Mouse (Mus musculus): ENCODE data around the gene Ntrk3.

Gene Ntrk3

DNA sequence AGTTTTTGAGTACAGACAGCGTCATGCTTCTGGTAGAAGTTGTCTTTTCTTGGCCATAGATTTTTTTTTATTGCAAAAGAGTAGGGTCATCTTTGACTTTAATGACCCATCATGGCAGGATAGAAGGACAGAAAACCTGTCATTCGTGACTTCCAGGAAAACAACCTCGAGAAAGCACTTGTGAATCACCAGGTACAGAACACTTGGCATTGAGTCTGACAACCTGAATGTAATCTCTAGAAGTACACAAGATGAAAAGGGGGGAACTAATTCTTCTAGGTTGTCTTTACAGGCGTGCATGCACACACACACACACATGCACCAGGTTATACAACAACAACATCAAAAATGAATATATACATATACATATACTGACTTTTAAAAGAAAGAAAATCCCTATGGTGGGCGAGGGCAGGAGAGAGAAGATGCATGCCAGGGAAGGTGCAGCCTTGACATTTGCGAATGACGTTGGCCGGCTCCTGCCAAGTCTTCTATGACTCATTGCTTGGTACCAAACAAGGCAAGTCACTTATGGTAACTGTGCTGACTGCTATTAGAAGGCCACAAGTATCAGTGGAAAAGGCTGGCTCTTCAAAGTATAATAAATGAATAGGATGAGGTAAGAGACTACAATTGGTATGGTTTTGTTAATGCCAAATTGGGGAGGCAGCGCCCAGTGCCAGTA is 217.4 kb downstream of the Ntrk3 start:
- no peak for DNase-seq (ENCODE audit: low read depth, low spot score)

DNA sequence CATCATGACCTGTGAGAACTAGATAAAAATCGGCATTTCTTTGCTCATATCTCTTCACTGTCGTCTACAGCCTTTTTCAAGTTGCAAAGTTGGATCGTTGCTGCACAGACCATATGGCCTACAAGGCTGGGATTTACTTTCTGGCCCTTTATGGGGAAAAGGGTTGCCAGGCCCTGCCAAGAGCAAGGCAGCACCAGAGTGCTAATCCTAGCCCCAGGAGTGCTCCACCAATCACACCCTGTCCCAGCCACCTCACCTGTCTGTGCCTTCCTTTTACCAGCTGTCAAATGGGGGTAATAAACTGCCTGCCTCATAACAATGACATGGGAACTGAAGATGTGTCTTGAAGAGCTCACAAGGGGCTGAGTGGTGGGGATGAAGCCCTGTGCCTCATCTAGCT is 218.1 kb downstream of the Ntrk3 start:
- DNase-seq (ENCODE audit: low read depth, low spot score) = no peak

DNA sequence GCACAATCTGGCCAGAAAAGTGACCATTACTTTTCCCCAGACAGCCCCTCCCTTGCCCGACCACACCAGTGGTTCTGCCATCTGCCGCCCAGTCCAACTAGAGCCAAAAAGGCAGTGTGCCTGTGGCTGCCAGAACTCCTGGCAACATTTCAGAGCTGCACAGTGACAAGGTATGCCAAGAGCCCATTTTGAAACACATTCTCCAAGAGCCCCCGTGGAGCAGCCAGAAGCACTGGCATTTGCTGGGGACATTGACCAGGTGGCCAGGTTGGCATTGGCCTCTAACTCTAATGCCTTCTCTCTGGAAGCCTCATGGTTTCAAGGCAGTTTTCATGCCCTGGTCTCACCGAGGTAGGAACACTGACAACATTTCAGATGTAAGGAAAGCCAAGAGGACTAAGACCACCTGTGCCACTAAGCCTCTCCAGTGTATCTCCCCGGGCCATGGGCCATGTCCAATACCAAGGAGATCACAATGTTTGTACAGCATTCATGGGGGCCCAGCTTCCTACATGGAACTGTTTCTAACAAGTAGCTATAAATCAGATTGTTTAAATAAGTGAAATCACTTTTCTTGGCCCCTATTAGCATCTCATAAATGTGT is 218.9 kb downstream of the Ntrk3 start:
- no peak for DNase-seq (ENCODE audit: low read depth, low spot score)

DNA sequence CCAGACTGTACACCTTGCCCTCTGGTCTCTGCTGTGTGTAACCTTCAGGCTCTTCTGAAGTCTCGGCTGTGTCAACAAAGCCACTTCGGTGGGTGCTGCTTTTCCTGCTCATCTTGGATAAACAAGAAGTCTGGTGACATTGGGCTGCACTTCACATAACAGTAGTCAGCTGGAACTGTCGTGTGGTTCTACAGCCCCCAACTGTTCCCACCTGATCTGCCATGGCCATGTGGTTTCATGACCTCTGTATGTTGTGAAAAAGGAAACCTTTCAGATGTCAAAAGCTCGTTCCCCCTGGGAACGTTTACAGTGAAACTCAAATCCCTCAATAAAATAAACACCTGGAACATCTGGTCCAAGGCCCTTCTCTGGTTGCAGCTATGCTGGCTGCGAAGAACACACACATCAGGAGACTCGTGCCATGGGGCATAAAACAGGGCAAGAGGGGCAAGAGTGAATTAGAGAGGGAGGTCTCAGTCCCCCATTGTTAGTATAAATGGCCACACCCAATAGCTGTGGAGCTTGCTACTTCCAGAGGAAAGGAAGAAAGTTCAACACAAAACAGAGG is 222.7 kb downstream of the Ntrk3 start:
- DNase-seq (ENCODE audit: low read depth, low spot score) = peak; percentile 62

DNA sequence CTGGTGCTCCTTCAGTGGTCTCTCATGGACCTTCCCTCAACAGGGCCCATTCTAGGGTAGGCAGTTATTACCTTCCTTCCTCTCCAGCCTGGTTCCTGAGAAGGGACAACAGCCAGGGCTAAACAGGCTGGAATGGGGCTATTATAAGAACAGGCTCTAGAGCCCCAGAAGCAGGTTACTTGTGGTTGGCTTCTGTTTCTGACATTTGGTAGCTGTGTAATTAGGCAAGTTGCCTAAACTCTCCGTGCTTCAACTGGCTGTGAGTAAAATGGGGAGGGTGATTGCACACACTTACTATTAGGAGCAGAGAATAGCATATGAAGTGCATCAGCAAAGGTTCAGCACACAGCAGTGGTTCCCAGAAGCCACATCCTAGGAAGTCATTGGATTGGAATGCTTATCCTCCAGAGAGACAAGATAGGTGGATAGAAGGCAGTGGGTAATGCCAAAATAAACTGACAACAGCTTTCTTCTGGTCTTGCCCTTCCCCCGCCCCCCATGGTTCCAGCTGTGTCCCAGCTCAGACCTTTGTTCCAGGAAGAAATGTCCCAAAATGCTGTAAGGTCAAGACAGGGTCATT is 230.7 kb downstream of the Ntrk3 start:
- no peak for DNase-seq (ENCODE audit: low read depth, low spot score)

DNA sequence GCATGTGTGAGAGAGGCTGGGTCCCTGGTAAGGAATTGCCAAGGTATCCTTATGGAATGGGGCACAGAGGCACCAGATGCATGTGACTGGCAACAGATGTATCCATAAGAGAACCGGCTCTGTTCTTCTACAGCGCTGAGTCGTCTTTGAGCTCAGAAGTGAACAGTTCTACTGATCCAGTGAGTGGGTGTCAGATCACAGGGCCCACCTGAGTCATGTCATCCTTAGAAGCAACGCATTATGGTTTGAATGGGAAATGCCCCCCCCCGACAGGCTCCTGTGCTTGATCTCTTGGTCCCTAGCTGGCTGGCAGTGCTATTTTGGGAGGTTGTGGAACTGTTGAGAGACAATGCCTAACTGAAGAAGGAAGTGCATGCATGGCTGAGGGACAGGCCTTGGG is 236.9 kb downstream of the Ntrk3 start:
- DNase-seq (ENCODE audit: low read depth, low spot score) = no peak

DNA sequence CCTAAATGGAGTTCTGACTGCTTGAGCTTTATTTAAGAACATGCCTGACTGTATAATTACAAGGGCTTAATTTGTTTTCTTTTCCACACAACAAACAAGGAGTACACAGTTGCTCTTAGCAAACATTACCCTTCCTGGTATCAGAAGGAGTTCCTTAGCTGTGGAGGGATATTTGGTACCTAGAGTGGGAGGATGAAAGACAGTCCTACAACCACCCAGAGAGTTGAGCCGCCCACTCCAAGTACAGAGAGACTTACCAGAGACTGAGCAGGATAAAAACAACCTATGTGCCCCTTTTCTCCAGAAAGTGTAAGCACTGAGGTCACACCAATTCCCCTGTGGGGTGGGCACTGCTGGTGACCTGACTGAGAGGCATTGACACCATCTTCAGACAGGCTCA is 237.8 kb downstream of the Ntrk3 start:
- DNase-seq (ENCODE audit: low read depth, low spot score) = no peak

DNA sequence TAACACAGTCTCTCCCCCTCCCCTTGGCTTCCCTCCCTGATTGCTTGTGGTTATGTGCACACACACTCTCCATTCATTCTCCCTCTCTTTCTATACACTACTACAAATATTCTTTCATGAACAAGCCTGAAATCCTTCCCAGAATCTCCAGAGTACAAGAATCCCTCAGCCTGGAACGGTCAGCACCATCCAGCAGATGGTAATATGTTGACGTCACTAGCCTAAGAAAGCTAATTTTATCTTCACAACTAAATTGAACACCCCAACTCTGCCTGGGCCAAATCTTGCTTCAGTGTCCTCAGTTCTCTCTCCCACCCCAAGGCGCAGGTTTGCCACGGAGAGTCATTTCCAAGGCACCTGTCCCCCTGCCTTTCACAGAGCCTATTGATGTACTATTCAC is 239.5 kb downstream of the Ntrk3 start:
- no peak for DNase-seq (ENCODE audit: low read depth, low spot score)

DNA sequence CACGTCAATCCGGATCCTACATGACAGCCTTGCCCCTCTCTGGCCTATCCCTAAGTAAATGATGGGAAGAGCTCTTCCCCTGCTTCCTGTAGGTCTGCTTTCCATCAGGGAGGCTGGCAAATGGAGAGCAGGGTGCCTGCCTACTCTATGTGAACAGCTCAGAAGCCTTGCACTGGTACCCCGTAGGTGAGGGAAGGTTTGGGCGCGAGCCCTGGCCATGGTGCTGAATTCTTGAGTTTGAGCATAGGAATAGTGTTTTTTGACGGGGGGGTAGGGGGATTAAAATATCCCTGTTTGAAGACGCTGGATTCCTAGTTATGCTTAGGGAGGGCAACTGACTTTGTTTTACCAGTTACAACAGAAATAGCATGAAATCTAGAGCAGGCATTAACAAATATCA is 240.0 kb downstream of the Ntrk3 start:
- peak; percentile 54 for DNase-seq (ENCODE audit: low read depth, low spot score)

DNA sequence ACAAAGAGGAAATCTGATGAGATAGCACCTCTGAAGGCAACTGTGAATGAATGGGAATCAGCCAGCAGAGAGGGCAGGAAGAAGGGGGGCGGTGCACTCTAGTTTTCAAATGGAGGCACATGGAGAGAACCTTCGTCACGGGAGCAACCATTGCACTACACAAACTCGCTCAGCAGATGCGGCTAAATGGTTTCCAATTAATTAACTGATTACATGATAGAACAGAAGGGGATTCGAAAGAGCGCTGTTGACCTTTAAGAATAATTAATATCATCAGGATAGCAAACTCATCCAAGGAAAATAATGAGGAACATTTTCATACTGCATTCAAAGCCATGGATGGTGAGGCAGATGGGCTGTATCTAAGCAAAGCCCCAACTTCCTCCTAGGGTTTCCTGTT is 244.2 kb downstream of the Ntrk3 start:
- no peak for DNase-seq (ENCODE audit: low read depth, low spot score)

DNA sequence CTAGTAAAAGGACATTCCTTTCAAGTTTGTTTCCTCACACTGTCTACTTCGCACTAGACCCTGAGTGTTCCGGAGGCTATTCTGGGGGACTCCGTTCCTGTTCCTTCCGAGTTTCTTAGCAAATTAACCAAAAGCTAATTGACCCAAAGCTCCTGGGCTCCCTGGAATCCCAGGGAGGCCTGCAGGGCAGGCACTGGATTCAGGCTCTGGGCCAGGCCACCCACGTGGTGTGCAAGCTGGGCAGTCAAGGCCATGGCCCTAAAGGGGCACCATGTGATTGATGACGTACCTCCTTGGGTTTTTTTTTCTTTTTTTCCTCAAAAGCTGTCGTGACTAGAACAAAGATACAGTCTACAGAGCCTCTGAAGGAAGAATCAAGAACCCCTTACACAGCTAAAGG is 246.6 kb downstream of the Ntrk3 start:
- DNase-seq (ENCODE audit: low read depth, low spot score) = peak; percentile 4

DNA sequence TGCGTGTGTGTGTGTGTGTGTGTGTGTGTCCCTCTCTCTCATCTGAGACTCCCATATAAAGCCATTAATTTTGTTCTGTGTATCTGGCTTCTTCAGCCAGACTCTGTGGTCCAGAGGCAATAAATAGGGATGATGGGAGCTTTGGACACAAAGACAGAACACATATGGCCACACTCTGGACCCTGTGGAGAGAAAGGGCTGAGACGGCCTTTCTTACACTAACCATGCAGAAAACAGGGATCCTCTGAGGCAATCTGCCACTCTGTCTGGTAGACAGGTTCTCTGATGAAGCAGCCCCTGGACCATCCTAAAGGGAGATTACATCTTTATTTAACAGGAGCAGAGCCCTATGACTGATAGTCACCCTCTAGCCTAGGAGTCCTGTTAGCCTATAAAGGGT is 253.5 kb downstream of the Ntrk3 start:
- DNase-seq (ENCODE audit: low read depth, low spot score) = no peak

DNA sequence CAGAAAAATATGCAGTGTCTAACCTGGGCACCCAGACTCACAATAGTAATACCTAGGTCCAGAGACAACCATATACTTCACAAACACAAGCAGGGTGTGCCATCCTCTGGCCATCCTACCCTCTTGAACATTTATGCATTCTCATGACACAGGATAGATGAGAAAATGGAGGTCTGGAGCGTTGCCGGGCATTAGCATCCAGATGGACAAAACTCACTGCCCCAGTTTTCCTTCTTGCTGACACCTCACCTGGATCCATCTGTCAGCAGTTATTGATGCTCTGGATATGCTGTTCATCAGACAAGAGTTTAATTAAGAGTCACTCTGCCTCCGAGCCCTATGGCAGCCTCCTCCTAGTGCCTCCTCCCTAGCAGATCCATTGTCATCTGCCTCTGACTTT is 254.1 kb downstream of the Ntrk3 start:
- DNase-seq (ENCODE audit: low read depth, low spot score) = no peak

DNA sequence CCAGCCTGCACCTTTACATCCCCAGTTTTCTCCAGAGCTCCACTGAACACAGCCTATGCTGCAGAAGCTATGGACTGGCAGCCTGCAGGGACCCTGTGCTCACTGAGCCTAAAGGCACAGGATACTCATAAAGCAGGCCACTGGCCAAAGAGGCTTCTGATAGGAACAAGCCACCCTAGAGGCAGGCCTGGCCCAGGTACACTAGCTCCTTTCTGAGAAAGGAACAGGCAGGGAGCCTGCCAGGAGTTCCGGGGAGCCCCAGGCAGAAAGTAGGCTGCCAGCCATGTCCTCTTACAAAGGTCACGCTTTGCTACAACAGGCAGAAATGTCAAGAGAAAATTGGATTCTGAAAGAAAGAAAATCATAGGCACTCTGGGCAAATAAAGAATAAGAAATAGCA is 254.8 kb downstream of the Ntrk3 start:
- no peak for DNase-seq (ENCODE audit: low read depth, low spot score)

DNA sequence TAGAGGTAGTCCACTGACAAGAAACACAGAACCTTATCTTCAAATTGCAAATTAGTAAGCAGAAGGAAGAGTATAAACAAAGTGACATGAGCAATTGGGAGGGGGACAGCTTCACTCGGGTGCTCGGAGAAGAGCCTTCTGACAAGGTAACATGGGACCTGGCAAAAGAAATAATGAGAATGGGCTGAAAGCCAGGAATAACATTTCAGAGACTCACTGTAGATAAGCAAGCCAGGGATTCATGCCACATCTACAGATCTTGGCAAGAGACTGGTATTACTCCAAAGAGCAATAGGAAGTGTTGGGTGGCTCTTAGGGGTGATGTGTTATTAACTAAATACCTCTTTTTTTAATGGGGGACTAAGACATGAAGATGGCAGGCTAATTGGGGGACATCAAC is 258.9 kb downstream of the Ntrk3 start:
- no peak for DNase-seq (ENCODE audit: low read depth, low spot score)

DNA sequence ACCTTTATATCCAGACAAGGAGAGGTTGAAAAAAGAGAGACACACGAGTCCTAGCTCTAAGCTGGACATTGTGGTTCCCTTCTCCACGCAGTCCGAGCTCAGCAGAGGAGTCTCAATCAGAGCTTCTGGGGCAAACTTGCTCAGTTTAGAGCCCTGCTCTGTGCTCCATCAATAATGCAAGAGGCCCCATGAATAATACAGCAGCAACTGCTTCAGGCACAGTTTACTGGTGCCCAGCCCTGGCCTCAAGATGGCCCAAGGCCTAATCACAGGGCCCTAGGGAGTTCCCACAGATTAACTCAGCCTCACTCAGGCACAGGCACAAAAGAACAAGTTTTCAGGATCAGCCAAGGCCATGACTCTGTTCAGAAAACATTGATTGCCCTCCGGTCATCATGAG is 266.1 kb downstream of the Ntrk3 start:
- DNase-seq (ENCODE audit: low read depth, low spot score) = no peak

DNA sequence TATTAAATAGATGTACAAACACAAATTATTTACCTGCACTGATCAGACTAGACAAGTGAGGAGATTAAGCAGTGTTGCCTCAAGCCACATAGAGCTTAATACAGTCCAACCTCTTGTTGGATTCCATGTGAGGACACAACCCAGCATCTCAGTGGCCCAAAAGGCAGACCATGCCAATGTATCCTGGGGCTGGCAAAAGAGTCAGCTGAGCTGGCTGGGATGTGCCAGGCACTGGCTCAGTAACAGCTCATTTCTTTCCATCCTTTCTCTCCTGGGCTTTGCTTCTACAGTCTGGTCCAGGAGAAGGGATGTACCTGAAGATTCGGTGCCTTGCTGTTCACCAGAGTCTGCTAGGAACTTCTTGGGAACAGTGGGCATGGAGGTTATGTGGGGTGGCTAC is 266.5 kb downstream of the Ntrk3 start:
- no peak for DNase-seq (ENCODE audit: low read depth, low spot score)

DNA sequence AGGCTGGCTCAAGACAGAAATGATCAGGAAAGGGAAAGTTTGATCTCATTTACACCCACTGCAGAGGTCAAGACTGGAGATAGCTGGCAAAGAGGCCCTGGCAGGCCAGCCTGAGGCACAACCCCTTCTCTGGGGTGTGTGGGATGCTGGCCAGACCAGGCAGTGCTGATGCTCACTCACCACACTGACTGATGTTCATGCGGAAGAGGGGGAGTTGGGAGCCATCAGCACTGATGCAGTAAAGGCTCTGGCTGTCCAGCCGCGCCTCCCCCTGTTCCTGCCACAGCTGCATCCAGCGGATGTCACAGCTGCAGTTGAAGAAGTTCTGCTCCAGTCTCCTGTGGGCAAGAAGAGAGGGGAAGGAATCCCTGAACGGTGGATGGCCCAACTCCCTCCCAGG is 275.2 kb downstream of the Ntrk3 start:
- no peak for DNase-seq (ENCODE audit: low read depth, low spot score)

DNA sequence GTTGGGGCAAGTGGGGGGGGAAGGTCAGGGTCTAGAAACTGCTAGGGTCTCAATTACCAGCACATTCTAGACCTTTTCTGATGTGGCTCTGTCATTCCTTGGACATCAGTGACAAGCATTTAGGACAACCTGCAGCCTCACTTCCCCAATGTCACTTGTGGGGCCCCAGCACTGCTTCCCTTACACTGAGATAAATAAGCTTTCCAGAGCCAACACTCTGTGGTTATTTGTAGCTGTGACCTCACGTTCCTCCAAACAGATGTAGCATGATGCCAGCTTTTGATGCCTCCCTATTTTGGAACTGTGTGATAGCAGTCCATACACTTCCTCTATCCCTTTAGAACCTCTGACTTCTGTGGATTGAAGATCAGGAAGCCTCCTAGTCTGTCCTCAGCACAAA is 278.8 kb downstream of the Ntrk3 start:
- no peak for DNase-seq (ENCODE audit: low read depth, low spot score)

DNA sequence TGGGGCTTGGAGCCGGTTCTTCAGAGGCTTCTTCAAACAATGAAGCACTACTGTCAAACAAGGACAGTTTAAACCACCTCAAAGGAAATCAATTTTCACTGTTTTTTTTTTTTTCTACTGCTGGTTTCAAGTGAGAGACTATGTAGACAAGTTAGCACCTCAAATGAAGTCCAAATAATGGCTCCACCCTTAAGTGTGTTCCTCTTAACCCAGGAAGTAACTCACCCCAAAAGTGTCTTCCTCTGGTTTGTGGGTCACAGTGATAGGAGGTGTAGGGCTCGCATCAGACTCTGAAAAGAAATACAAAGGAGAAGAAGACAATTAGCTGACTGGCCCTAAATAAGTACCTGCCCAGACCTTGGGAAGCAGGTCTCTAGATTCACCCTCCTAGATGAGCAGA is 286.1 kb downstream of the Ntrk3 start:
- DNase-seq (ENCODE audit: low read depth, low spot score) = no peak

DNA sequence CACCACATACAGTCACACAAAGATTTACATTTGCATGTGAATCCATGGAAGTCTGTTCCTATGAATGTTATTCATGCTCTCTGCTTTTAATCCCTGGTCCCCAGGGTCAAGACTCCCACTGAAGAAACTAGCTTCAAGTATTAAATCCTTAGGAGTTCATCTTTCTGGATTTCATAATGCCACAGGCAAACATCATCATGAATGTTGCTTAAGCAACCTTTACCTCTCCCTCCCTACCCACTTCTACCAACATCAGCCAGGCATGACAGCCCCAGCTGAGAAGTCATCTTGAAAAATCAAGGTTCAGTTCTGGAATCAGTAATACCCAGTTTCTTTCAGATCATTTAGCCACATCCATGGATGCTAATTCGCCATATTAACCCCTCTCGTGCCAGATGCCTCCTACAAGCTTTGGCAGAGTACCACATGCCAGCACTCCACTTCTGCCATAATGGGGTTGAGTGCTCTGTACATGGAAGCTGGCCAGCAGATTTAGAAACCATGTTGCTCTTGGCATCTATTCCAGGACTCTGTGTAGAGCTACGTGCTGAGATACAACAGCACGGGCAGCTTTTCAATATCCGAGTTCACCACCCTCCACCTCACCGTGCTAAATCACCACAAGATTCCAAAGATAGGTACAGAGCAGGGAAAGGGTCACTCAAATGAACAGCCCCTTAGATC is 287.8 kb downstream of the Ntrk3 start:
- no peak for DNase-seq (ENCODE audit: low read depth, low spot score)

DNA sequence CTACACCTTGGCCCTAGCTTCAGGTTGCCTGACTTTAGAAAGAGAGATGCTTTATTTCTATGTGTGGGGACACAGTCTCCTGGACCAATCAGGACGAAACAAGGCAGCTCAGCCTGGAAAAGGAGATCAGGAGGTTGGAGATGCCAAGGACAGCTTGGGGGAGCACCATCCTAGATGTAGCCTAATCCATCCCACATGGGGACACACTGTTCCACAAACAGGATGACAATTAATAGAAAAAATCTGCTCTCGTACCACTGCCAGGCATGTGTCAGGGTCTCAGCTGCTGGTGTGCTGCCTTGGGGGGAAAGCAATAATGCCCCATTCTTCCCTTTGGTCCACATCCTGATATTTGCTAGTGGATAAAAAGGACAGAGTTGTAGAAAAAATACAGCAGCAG is 289.0 kb downstream of the Ntrk3 start:
- no peak for DNase-seq (ENCODE audit: low read depth, low spot score)
